Mouse (Mus musculus) left cerebral cortex, adult 9 months (tissue): ENCODE measurements around the gene Myt1l.

Experiments used
- DNase-seq, 2 experiments: peaks; one replicate each; pipeline ENCODE4 v3.0.0; 2022; ENCODE audit warnings: low spot score in 2 of 2

The Myt1l gene

DNA sequence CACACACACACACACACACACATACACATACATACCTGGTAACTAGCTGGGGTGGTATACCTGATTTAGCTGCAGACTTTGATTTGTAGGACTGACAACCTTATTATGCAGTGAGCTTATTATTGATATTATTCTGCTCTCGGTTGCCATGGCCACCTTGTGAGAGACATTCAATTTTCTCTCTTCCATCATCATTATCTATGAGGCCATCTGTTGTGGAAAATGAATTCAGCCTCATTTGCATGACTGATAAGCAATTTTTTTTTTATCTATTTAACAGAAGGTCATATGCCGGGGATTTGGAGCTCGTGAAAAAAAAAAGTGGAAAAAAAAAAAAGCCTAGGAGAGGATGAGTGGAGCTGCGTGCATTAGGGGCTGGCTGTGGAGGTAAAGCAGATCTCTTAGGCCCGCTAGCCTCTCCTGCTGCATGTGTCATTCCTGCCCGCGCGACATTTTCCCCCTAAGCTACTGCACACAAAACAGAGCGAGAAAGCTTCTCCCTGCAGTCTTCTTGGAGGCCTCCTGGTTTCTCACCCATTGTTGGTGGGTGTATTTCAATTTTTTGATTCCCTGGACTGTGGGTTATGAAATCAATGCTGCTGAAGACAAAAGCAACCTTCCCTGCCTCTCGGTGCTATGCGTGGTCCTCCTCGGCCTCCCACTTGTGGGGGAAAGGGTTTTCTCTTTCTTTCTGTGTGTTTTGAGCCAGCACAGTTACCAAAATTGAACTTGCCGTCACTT lies at the start of gene Myt1l:
Gene Myt1l, plus strand, starts transcription at position 354 of the 741 bp plus-strand sequence.
- DNase-seq = peak in 1 of 2 experiments; percentile 63

DNA sequence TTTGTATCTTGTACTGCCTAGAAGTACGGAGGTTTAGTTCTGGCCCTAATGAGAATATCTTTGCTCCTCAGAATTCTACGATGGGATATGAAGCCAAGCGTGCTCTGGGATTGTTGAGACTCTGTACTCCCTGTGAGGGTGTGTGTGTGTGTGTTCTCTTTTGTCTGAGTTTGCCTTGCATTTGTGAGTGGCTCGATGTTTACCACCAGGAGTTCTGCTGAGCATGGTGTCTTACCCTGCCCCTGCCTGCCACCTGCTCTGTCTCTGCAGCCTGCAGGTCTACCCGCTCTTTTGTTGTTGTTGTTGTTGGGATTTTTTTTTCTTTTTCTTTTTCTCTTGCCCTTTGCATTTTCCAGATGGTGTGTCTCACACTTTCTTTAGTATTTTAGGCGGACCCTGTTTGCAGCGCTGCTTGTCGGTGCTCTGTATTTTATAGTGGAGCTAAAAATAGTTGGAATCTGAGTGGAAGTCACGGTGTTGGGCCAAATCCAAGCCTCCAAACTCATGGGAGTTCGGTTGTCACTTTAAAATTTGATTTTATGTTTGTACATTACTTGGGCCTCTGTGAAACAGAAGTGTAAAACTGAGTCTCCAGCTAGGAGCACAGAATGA lies 41.7 kb upstream of the Myt1l start:
- DNase-seq = peak; percentile 6 to 14

DNA sequence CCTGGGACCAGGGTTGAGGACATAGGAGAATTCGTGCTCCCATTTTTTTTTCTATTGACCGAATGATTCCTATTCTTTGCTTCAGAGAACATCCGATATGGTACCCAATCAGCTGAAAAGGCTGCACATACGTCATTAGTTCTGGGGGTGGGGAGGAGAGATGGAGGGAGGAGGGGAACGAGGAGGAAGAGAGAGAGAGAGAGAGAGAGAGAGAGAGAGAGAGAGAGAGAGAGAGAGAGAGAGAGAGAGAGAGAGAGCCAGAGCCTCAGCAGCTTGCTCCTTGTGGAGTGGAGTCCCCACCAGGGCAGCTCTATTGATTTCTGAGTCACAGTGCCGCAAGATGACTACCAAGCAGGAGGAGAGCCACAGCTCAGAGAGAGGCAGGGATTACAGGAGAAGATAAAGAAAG lies 1.9 kb upstream of the Myt1l start:
- peak in 1 of 2 experiments; percentile 59 for DNase-seq

DNA sequence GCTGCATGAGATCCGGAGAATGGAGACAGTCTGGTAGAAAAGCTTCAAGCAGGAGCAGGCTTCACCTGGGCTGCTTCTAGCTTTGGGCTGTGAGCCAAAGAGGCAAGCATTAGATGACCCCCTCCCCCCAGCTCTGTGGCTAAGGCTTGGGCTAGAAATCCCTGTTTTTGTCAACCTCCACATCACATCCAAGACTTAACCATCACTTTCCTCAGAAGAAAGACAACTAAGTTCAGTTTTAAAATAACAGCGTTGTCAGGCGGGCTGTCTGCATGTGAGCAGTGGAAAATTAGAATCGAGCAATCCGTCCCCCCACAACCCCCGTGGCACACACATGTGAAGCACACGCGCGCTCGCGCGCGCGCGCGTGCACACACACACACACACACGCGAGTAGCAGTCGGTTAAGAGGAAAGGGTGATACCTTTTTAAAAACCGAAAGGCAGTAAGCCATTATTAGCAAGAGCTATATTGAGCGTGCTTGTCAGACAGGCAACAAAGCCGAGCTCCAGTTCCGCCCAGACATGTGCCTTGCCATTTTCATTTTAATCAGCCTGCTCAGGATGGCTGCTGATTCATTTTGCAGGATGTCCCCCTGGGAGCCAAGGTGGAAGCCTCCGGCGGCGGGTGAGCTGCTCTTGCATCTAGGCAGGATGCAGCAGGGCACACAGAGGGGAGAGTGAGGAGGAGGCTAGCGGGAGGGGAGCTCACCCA lies 979 bp upstream of the Myt1l start:
- peak; percentile 87 to 90 for DNase-seq

DNA sequence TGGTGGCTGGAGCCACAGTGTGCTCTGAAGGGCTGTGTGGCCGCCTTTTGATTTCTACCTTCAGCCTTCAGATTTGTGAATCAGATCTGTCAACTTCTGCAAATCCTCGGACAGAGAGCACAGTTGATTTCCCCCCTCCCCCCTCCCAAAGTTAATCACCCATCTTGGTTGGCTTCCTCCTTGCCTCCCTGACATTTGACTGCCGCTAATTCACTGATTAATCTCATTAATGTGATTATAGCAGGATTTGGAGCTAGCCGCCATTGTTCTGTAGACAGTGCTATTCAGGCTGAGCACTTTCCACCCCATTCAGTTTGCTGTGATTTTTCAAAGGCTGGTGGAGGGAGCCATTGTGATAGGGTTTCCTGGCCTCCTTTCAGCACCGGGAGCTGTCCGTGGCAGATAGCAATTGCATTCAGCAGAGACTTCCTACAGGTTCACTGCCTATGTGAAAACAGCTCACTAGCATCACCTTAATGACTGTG lies 2.1 kb downstream of the Myt1l start:
- peak in 1 of 2 experiments; percentile 49 for DNase-seq

DNA sequence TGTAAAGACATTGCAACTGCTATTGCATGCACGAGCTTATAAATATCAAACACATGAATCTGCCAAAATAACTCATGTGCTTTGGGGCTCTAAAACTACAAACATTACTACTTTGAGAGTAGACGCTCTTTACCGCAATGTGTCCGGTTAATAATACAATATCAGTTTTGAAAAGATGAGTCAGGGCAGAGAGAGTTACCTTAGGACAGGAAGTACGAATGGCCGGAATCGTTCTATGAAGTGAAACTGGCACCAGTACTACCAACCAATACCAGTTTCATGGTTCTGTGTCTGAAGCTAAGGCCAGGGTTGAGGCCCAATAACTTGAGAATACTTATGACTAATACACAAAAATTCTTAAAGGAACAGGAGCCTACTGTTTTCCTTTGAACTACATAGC lies 2.6 kb downstream of the Myt1l start:
- DNase-seq = no peak

DNA sequence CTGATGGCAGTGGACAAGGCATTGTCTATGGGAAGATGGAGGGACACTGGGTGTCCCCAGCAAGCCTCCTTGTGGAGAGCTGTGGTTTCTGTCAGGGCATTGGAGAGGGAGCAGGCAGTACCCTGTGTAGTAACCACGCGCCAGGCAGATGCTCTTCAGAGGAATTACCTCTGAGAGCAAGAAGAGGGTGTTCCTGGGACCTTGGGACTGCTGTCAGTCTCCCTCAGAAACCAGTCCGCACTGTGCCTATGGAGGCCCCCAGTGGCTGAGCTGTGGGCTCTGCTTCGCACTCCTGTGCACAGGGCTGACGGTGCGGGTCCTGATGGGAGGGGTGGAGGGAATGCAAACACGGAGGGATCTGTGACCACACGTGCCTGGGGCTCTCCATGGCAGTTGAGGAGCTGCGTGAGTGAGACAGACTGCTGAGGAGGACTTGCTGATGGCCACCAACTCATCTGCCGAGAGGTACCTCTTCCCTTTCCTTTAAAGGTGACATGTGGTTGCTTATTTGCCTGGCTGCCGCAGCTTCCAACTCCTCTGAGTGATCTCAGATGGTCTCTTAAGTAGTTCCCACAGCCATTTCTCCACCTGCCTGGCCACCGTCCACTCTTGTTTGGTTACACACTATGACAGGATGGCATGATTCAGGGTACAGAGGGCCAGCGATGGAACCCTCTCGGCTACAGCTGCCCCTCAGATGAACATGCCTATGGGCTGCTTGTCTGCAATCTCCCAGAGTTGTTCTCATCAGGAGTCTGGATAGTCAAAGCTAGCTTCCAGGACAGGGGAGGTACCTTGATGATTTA lies 5.1 kb downstream of the Myt1l start:
- peak in 1 of 2 experiments; percentile 61 for DNase-seq

DNA sequence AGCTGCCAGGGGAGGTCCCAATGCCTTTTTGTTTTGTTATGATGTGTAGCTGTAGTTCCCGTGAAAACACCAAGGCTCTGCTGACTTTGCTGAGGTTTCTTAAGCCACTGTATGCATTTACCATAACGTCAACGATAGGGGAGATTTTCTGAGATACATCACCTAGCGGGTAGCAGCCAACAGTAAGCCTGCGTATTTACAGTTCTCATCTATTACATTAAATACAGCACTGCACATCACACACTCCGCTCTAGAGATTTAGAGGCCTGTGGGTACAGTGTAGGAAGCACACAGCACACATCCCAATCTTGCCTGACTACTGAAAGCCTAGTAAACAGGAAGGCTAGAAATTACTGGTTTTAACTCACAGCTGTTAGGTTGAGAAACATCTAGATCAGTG lies 6.1 kb downstream of the Myt1l start:
- DNase-seq = peak in 1 of 2 experiments; percentile 77

DNA sequence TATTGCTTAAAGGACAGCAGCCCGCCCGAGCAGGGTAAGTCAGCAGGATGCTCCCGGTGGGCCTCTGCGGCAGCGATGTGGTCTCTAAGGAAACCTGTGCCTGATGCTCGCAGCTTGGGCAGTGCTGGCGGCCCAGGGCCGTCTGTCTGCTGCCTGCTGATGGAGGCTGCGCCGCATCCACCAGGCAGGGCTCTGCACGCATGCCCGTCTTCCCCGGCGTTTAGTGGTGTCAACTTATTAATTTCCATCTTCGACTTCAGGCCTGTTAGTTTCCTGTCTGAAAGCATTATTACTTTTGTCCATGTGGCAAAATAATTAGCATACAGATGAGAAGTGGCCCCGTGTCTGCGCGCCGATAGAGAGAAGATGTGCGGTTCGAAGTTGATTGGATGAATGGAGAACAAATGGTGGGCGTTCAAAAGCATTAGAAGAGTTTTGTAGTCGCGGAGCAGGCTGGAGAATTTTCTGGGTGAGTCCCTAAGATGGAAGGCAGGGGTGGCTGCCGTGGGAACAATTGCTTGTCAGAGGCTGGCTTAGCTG lies 6.6 kb downstream of the Myt1l start:
- DNase-seq = peak in 1 of 2 experiments; percentile 67

DNA sequence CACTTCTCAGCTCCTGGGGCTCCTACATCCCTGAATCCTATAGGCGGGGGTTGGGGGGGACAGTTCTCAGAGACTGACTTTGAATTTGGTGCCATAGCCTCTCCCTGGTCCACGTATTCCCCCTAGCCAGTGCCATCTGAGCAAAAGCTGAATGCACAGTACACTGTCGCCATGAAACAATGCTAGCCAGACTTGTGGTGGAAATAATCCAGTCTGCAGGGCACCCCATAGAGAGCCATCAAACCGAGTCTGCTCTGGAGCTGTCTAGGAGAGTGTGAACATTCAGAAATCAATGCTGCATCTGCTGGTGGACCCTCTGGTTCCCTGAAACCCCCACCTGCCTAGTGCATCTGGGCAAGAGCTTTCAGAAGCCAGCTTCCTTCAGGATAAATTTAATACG lies 9.7 kb downstream of the Myt1l start:
- no peak for DNase-seq

DNA sequence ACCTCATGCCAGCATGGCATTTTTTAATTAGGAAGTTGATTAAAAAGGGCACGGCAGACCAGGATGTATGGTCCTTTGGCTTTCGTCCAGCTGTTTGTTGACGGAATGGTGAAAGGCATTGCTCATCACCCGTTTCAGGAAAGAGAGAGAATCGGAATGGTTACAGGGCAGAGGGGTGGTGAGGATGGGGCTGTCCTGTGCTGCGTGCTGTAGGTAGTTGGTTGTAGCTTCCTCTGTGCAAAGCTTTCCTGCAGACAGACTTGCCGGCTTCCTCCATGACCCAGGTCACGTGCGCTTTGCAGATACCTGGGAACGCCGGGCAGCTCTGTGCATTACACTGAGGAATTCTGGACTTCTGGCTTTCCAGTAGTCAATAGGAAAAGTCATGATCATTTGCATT lies 10.3 kb downstream of the Myt1l start:
- DNase-seq = no peak

DNA sequence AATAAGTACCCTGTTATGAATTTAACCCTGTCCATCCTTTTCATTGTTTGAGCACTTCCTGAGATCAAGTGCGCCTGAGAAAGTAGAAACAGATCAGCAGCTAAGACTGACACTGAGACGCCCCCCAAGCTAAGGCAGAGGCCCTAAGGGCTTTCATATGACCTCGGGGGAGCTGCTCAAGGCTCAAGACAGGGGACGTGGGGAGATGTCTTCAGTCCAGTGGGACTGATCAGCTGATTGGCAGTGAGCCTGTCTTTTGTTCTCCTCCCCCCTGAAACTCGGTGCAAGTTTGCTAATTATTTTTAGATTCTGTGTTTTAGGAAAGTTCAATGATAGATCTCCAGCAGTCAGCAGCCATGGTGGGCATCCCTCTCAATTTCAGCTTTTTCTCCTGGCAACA lies 10.9 kb downstream of the Myt1l start:
- DNase-seq = no peak

DNA sequence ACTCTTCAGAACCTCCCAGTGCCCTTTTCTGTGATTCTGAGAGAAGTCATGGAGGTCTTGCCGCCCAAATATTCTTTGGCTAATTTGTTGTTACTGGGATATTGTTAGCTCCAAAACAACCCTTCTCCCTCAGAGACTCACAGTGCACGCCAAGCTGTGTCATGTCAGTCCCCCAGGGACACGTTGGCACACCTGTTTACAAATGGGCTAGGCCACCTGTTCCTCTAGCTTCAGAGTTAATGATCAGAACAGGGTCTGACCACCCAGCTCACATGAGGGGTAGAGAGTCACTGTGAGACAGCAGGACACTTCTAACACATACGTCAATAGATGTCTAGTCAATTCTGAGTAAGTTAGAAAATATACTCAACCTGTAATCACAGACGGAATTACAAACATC lies 12.6 kb downstream of the Myt1l start:
- no peak for DNase-seq

DNA sequence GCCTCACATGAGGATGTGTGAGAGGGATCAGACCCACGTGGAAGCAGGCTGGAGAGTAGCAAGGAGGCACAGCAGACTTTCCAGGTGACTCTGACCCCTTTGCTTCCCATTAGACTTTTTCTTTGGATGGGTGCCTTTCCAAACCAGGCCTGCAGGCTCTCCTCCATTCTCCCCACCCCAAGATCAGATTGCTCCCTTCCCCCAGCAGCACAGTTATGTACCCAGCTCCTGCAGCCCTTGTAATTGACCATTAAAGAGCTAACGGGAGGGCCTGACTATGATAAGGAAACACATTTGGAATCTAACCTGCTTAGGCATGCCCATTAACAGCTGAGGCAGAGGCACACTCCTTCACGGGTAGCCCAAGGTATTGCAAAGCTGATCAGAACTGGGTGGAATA lies 17.9 kb downstream of the Myt1l start:
- no peak for DNase-seq

DNA sequence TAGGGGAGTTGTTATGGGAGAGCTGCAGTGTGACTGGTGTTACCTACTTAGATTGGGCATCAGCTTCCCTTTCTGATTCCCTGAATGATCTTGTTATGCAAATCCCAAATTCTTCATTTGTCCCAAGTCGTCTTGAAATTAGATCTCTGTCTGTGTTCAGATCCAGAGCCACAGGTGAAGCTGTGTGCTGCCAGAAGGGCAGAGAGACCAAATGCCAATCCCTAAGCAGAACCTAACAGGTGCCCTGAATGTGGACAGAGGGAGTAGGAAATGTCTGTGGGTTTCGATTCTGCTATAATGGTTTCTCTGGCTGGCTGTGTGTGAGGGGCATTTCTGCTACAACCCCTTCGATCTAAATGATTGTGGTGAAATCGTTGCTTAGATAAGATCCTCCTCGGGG lies 18.9 kb downstream of the Myt1l start:
- no peak for DNase-seq

DNA sequence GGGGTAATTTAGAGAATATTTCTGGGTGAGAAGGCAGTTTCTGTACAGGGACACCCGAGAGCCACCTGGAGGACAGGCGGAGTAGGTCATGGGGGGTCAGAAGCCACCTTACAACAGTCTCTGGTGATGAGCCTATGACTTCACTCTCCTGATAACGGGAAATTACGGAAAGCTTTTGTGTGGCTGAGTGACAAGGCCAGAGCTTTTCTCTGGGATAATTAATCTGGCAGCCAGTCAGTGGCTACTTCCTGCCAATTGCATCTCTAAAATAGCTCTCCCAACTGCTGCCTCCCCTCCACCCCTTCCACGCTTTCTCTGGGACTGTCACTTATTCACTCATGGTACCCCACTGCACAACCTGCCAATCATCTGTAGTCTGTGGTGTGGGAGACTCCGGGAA lies 19.6 kb downstream of the Myt1l start:
- DNase-seq = peak in 1 of 2 experiments; percentile 46

DNA sequence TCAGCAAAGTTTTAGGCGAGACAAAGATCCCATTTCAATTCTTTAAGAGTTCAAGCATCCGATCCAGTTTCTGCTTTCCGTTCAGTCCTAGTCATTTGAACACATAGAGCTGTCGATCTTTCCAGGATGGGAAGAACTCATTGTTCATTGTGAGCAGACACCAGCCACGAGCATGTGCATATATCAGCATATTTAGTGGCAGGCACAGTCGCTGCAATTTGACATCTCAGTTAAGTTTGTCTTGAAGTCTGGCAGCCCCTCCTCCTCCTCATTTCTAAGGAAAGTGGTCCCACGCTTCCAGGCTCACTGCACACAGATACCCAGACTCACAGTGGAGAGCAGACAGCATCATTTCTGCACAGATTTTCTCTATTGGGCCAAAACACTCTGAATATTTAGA lies 25.0 kb downstream of the Myt1l start:
- no peak for DNase-seq

DNA sequence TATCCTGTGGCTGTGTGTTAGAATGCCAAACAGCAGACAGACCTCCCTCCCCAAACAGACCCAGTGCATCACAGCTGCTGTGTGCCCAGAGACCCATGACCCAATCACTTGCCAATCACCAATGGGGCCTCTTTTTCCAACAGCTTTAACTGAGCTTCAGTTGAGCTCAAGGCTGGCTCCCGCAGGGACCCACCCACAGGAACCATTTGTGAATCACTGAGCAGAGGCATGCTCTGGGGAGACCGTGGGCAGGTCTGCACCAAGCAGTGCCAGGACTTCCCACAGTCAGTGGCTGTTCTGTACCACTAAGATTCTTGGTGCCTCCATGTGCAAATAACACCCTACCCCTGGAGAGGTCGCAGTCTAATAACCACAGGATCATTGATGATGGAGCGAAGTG lies 27.5 kb downstream of the Myt1l start:
- peak in 1 of 2 experiments; percentile 75 for DNase-seq

DNA sequence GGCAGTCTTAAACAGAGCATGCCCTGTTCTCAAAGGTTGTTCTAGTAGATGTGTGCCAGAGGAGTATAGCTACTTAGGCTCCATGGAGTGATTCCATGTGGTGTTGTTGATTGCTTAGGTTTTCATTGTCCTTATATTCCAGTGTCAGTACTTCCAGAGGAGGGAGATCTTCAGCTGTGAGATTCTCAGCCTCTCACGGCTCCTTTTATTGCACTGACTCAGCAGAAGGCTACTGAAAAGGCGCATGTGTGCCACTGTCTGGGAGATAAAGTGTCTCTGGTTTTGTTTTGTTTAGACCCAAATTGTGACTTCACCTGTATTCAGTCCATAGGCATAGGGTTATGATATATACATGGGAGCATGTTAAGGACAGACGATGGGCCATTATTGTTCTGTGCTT lies 28.2 kb downstream of the Myt1l start:
- DNase-seq = no peak

DNA sequence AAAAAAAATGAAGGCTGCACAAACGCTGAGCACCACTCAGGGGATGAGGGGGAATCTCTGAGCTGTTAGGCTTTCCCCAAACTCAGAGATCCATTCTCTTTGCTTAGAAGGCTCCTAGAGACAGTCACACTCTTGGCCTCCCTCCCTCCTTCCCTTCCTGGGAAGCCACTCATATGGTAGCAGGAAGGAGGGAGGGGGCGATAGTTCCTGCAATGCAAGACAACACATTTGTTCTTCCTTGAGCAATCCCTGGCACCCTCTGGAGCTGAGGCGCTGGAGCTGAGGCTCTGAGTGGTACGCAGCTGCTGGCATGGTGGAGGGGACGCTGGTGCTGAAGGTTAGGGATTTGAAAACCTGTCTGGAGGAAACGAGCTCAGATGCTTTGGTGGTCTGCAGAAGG lies 28.7 kb downstream of the Myt1l start:
- peak in 1 of 2 experiments; percentile 65 for DNase-seq

DNA sequence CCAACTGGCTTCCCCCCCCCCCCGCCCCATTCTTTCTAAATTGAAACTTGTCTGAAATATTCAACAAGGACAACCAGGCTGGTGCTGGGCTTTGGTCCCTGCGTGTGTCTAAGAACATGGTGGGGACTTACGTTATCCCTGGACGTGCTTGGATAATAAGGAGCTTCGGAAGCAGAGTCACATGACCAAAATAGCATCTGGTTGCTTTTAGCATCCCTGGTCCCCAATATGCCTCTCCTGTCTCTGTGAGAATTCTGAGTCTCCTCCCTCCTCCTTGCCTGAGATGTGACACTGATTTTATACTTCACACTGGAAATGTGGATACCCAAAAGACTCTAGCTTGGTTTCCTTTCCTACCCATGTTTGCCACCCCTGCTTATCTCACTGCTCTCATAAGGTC lies 31.6 kb downstream of the Myt1l start:
- DNase-seq = no peak

DNA sequence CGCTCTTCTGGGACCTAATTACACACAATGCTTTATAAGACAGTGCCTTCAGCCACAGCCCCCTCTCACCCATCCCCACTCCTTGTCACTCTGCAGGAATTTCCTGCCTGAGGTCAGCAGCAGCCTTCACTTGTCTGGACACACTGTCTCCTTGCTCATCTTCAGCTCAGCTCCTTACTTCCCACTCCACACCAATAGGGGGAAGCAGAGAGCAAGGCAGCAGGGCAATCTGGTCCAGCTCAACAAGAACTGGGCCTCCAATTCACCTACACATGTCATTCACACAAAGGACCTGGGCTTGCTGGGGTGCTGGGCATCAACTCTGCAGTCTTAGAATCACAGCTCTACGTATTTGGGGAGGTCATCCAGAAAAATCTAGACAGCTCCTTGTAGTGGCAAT lies 33.0 kb downstream of the Myt1l start:
- no peak for DNase-seq
